Mouse (Mus musculus) C2C12 (cell line): Measurements from ENCODE around the gene Plekhg3.

ENCODE experiments used
- CTCF ChIP-seq: IDR thresholded peaks from one replicate; pipeline ENCODE4 v1.5.1; 2011; ENCODE audit not compliant: control insufficient read depth, insufficient read depth, insufficient read length
- USF1 ChIP-seq: IDR thresholded peaks from one replicate; pipeline ENCODE4 v1.6.1; 2011; ENCODE audit warnings: low read depth, mild to moderate bottlenecking, control low read depth, moderate library complexity

GRCm38 (mm10) chr12:76554871-76555386 lies 24.2 kb downstream of the Plekhg3 start:
- TF ChIP-seq CTCF (no peak), USF1 (no peak)
